Mouse (Mus musculus): ENCODE data around the gene Ferd3l. TPM values are rescaled to one million over a fixed set of nuclear protein-coding genes. Genes with fewer than 3 reads are reported as not detected.

Ferd3l gene
- total RNA-seq, 2 experiments from 2014 or later = 0.39 TPM; not detected in 1

DNA sequence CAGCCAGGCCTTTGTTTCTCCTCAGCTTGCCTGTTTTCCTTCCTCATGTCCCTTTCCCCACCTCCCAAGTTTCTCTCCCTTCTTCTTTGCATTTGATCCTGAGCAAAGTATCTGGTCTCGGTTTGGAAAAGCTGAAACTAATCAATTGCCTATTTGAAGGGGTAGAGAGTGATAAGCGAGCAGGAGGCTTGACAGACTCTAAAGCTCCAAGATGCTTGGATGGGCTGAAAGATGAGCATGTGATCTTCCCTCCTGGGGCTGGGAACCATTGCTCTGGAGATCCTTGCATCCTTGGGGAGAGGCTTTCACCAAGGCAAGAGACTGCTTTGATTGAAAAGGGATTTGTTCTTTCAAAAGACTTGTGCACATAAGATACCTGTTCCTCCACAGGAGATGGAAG, 36.2 kb downstream of the Ferd3l start:
- no peak for DNase-seq (ENCODE audit: low spot score in 2 of 2)

DNA sequence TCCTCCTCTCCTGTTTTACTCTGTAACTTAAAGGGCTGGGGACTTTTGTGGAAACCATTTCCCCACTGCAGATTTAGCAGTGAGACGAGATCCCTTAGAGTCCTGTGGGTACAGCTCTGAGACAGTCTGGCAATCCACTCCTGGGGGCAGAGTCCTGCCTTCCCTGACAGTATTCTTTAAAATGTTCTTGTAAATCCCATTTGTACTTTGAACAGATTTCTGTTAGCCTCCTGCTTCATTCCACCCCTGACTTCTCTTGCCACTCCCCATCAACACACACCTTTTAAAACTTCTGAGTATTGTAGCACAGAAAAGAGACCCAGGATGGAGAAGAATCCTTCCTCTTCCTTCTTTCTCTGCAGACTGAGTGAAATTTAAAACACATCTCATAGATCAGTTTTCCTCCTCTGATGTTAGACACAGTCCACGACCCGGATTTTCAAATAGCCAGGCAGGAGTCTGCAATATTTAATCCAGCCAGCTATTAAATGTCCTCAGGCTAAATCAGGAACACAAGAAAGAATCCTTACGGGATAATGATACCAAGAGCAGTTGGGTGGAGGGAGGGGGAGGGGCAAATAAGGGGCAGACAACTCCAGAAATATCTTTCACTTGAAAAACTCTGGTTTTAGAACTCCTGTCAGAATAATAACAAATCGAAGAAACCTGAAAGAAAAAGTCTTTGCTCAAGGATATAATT, 37.6 kb downstream of the Ferd3l start:
- DNase-seq (ENCODE audit: low spot score in 2 of 2) = no peak

DNA sequence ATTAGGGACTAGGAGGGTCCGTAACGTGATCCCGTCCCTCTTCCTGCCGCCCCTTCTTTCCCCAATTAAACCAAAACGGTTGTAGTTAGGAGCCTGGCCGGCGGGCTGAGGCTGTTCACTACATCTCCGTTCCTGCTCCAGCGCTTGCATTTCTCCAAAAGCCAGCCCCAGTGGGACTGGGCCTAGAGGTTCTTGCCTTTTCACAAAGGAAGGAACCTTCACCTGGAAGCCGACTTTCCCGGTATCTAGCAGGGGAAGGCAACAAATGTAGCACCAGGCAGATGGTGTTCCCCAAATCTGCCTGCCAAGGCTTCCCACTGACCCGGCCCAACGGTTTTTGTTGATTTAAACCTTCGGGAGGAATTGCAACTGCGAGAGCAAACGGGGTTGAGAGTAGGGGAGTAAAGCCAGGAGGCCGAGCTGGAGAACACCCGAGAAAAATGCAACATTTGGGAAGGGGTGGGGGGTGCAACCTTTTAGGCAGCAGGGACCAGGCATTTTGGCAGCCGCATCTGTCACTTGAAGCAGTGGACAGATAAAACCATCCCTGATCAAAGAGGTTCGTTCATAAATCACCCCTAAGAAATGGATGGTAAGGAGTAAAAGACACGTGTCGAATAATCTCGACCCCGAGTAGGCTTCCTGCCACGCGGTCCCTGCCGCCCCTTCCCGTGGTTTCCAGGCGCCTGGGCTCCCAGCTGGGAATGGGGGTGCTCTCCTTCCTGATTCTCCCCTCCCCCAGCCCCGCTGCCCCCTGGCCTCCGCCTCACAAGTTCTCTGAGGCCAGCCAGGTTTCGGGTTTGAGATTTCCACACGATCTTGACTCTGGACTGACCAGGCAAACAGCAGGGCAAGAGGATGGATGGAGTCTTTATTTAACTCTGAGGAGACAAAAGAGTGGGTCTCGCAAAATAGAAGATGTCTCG, 38.5 kb downstream of the Ferd3l start:
- DNase-seq (ENCODE audit: low spot score in 2 of 2) = no peak

DNA sequence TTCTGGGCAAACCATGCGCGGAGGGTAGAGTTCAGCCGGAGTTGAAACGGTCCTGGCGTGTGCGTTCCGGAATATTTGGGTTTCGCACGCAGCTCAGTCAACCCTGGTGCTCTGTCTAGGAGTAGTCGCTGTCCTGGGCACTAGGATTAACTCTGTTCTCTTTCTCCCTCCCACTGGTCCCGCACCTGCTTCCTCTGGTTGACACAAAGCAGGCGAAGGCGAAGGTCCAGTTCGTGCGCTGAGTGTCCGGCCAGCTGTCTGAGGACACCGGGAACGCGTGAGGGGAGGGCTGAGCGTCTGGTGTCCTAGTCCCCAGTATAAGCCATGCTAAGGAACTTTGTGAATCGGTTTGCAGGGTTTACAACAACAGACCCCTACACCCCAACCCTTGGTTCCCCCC, 39.3 kb downstream of the Ferd3l start:
- DNase-seq (ENCODE audit: low spot score in 2 of 2) = no peak

DNA sequence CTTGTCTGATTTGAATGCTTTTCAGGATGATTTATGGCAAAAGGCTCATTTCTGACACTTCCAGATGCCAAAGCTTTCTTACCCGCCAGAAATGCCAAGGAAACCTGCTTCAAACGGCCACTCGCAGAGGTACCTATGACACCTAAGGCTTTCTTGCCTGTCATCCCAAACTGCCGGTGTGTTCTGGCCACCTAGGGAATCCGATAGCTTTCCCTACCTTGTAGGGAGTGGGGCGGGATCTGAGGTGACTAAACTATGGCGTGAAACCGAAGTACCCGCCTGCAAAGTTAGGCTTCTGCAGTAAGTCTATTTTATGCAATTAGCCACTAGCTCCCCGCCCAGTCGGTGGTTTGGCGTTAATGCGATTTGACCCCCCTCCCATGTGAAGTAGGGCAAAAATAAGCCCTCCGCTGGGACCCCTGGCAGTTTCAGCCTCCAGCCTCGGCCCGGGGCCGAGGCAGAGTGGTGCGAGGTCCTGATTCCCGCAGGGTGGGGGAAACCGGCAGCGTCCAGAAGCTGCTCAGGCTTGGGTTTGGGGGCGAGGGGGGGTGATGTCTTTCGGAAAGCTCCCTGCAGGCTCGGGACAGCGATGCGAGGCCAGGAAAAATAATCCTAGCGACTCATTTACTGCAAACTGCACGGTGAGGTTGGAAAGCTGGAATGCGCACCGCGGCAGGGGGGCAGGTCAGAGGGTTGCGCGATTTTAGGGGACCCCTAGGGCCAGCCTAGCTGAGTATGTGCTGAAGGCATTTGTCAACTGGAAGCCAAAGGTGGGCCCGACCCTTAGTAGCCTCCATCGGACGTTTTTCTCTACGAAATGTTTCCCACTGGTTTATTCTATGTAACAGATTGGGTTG, 40.0 kb downstream of the Ferd3l start:
- no peak for DNase-seq (ENCODE audit: low spot score in 2 of 2)

DNA sequence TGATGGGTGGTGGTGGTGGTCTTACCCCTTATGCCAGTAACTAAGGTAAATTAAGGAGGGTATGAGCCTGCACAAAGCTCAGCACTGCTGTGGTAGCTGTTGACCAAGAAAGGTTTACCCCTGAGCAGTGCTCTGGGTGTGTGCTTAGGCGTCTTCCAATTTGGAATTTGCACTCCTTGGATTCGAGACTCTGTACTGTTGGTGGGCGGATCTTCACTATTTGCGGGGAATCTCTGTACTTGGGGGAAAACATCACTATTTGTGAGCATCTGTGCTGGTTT, 40.6 kb downstream of the Ferd3l start:
- DNase-seq (ENCODE audit: low spot score in 2 of 2) = no peak

Other genes with a start within 250 kb of the Ferd3l start
- gene Twist1, start 29.2 kb downstream of the Ferd3l start, total RNA-seq (2021) = 1 to 10 TPM; 1.6 to 1.9 TPM